Mouse (Mus musculus) cerebellum, adult 8-10 months (tissue): Measurements from ENCODE around the gene Tmigd3.

Experiments used
- DNase-seq: peaks from one replicate; pipeline ENCODE4 v3.0.0; 2022

Gene Tmigd3

DNA sequence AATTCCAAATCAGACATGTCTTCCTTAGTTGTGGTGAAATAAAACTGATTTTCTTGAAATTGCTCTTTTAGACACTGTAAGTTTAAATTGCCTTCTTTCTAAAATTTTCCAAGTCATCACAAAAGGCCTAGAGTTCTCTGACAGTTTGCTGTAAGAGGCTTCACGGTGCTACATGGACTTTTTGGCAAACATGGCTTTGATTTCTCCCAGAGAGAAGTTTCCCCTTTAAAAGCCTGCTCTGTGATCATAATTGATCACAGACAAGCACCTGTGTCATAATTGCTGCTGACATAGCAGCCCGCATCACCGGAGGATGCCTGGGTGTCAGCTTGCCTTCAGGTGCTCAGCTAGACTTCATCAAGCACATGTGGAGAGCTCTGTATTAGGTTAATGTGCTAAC is at the start of gene Tmigd3, which contains the start of gene Adora3:
TSS of gene Tmigd3 (plus strand) at position 346 of the 400 bp plus-strand sequence.
TSS of gene Adora3 (plus strand) at position 301 of the 400 bp plus-strand sequence.
- no peak for DNase-seq

DNA sequence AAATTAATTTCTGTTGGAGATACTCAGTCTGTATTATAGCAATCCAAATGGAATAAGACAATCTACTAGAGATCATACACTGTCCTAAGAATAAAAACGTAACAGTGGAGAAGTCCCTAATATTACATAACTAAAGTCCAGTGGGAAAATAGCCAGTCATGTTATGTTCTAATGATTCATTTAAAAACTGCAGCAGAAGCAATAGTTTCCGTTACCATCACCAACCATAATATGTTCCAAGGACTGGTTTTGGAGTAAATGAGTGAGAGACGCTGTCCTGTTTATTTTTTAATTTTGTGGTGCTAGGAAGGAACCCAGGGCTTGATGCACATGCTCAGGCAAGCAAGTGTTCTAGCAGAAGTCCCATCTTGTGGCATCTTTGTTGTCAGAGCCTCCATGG is 49.2 kb upstream of the Tmigd3 start:
- no peak for DNase-seq

DNA sequence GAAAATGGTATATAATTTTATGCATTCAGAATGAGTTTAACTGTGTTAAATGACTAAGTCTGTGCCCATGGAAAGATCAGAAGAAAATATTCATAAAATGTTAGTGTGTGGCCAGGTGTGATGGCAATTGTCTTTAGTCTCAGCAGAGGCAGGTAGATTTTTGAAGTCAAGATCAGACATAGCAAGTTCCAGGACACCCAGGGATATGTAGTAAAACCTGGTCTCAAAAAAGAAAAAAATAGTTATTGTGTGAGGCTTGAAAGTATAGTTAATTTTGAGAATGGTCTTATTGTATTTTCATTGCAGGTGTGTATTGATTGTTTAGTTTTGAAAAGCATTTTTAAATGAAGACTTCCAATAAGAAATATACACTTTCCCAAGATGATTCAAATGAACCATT is 47.1 kb upstream of the Tmigd3 start:
- DNase-seq = no peak

DNA sequence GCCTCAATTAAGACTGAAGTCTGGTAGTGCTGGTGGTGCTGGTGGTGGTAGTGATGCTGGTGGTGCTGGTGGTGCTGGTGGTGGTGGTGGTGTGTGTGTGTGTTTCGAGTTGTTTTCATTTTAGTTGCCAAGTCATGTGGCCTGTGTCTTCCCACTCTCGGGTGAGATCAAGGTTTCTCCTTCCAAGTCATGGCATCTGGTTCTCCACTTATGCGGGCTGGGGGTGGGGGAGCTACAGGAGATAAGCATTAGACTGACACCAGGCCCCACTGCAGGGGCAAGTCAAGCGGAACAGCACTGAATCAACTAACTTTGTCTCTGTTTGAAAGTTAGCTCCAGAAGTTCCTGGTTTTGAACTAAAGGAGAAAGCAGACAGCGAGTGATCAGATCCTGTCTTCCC is 46.6 kb upstream of the Tmigd3 start:
- no peak for DNase-seq

DNA sequence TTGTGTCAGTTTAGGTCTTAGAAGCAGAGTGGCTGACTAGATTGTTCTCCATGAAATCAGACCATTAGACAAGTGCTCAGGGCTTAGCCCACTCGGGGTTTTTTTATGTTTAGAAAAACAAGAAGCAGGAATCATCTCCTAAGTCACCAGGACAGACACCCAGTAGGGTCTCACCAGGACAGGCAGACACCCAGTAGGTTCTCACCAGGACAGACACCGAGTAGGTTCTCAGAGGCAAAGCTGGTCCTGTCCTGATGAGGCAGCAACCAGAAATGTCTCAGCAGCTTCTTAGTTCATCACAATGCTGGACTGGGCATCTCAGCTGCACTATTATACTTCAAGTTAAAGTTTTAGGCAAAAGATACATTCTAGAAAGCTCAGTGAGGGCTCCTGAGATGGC is 46.0 kb upstream of the Tmigd3 start:
- DNase-seq = no peak

DNA sequence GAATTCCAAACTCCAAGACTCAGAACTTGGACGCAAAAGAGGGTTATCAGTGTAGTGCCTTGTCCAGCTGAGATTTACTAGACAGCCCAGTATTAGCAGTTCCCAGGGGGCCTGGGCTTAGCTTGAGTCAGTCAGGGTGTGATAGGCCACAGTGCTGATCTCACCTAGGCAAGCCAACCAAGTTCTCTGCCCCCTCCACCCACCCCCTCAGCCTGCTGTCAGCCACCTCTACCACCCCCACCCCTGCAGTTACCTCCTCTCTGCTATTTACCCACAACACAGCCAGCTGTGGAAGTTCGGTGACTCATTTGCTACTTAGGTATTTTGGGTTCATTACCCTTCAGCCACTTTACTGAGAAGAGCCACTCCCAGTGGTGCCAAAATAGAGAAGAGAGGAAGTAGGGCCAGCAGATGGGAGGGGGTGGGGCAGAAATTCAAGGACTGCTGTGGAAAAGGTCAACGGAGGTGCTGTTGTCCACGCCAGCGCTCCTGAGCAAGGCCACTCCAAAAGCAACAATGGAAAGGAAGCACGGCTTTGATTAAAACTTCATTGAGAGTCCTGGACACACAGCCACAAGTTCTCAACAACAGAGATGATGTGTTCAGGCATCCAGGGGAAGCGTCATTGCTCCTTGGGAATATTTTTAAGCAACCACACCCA is 45.1 kb upstream of the Tmigd3 start:
- DNase-seq = no peak

DNA sequence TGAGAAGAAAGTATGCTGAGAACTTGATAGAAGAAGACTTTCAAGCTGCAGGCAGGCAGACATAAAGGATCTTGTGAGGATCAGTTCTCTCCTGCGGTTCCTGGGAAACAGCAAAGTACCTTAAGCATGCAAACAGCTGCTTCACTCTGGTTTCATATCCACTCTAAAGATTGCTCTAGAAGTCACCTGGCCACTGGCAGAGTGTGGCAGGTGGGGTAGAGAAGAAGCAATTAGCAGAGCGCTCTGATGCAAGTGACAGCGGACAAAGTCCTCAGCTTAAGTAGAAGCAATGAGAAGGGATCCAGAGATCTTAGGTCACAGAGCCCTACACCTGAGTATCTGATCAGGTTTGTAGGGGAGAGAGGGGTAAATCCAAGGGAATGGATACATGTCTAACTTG is 39.1 kb upstream of the Tmigd3 start:
- no peak for DNase-seq

DNA sequence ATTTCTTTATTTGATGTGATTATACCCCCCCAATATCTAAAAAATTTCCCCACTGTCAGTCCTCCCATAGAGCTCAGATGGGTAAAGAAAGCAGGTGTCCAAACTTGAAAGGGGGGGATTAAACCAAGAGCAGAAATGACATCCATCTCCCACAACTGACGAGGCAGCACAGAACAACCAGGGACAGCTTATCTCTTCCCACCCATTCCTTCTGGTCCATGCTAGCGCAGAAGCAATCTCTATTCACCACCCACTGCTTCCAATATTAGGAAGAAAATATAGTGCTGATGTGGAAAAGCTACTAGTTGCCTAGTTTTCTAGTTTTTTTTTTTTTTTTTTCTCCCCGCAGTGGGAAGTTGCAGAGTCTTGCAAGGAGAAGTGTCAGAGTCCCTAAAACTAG is 34.8 kb upstream of the Tmigd3 start:
- DNase-seq = no peak

DNA sequence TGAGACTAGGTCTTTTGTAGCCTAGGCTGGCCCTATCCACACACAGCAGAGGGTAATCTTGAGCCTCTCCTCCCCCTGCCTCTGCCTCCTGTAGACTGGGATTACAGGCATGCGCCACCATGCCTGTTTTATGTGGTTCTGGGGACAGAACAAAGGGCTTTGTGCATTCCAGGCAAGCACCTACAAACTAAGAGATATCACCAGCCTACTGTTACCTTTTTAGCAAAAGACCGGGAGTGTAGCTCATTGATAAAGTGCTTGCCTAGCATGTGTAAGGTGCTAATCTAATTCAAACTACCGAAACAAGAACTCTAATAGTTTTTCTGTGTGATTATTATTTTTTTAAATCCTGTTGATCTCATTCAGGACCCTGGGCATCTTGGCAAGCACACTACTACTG is 33.8 kb upstream of the Tmigd3 start:
- no peak for DNase-seq

DNA sequence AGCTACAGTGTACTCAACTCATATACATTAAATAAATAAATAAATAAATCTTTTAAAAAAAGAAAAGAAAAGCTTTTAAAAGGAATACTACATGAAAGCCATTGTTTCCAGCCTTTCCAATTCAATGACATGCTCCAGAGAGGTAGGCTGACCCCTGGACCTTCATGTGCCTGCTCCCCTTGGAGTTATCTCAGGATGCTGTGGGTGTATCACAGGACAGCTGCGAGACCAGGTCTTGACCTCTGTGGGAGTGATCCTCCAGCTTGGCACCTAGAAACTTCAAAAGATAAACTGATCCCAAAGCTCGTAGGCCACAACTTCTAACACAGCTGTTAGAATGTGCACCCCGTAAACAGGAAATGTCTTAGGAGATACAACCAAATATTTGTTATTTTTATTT is 32.0 kb upstream of the Tmigd3 start:
- no peak for DNase-seq

DNA sequence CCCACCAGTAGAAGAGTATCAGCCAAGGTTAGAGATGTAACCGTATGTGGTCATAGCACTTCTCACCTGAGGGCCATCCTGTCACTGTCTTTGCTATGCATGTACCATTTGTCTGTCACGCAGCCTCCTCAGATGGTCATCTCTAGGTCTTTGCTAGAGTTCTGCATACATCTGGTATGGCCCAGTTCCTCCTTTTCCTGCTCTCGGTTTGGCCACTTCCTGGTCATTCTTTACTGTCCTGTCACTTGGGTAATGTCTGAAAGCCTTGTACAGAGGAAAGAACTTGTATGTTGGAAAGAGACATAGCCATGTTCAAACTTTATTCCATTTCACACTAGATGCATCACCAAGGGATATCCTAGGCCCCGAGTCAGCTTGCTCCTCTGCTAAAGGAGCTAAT is 30.9 kb upstream of the Tmigd3 start:
- DNase-seq = no peak

DNA sequence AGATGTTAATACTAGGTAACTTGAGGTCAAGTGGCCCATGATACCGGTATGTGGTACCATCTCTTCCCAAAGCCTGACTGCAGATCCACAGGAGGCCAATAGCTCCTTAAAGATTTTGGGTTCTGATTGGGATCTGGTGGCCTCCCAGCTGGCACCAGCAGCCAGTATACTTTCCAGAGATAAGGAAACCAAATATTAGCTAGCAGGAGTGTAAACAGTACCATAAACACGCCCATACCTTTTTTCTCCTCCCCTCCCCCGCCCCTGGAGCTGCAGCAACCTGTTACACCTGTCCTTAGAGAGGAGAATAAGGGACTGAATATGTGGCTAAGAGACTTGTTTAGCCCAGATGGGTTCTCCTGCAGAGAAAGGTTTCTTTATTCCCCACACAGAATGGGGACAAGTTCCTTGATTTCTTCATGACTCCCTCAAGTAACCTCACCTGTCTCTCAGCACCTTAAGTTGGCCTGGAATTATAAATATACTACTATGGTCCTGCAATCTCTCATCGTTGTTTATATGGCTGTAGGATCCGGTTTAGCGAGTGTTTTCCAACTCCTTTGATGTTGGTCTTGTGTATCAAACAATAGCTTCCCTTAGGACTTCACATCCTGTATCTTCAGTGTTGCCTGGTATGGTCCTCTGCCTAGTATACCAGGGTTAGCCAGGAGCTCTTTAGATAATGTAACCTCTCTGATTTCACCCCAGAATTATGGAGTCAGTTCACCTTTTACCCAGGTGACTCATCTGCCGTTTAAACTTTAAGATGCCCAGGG is 24.2 kb upstream of the Tmigd3 start:
- no peak for DNase-seq

DNA sequence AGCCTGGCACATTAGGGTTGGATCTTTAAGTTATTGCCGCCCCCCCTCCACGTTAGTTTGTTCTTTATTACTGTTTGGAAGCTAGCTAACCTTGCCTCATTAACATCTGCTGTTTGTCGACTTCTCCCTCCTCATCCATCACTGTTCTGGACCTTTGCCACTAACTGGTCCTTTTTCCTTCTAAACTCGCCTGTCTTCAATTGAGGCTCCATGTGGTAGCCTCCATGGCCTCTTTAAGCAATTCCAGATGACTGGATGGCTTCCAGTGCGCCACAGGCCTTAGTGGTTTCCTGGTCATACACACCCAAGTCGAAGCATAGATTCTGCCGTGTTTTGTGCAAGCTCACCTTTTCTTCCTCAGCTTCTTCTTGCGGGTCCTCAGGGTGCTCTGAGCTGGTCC is 16.9 kb upstream of the Tmigd3 start:
- DNase-seq = no peak

DNA sequence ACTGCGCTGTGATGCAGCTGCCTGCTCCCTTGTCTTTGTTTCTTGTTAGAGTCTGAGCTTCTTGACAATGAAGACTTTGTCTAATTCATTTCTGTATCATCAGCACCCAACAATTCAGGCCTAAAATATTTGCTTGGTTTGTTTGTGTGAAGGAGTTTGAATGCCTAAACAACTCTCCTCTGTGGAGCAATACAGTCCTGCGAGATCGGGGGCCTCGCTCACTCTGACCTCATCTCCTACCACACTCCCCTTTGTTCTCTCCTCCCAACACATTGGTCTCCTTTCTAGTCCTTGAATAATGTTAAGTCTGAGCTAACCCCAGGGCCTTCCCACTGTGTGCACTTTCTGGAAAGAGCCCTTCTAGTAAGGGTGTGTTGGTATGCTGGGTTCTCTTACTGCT is 15.9 kb upstream of the Tmigd3 start:
- DNase-seq = no peak

DNA sequence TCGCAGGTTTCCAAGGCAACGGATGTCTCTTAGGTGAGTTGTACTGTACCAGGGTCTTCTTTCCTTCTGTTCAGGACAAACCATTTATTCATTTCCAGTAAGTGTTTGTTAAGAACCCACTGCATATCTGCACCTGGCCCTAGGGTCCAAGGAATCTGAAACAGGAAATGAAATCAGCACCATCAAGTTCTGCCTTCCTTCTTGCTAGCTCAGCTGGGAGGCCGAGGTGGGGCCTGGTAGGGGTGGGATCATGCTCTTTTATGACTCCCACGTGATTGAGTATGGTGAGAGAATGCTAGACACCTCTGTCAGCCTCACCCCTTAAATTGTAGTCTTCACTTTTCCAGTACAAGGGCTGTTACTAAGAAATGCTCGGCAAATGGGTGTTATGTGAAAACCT is 13.2 kb upstream of the Tmigd3 start:
- DNase-seq = no peak

DNA sequence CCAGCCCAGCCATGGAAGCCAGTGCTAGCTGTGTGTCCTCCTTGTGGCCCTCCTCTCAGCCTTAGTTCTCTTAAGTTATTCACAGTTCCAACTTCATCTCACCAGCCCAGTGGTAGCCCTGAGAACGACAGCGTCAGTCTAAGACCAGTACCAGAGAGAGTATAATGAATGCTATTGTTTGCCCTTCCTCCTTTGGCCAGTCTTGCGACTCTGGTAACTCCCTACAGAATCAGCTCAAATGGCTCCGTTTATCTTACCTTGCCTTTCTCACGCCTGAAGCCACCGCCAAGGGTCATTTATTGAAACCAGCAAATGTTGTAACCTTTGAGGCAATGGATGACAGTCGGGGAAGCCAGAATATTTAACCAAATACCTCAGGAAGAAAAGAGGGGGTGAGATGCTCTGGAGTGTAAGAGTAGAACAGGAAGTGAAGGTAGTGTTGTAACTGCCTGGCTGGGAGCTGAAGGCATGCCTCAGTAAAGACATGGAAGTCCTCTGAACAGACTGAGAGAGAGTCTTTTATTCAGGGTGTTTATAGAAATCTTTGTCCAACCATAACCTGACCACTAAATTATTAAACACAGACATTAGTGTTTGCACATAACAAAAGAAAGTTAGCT is 8.8 kb upstream of the Tmigd3 start:
- no peak for DNase-seq

DNA sequence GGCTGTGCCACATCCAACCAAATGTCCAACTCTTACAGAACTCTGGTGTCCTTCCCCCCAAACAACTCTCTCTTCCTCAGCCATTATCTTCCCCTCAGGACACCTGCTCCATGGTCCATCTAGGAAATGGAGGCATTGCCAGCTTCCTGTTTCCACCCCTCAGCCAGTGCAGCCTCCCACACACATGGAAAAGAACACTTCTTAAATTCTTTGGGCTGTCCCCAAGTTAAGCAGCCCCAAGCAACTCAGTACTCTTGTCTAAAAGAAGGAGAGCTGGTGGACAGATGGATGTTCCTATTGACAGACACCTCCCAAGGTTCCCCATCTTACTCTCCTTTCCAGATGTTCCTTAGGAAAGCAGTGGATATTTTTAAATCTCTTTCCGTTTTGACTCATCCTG is 6.6 kb upstream of the Tmigd3 start:
- no peak for DNase-seq

DNA sequence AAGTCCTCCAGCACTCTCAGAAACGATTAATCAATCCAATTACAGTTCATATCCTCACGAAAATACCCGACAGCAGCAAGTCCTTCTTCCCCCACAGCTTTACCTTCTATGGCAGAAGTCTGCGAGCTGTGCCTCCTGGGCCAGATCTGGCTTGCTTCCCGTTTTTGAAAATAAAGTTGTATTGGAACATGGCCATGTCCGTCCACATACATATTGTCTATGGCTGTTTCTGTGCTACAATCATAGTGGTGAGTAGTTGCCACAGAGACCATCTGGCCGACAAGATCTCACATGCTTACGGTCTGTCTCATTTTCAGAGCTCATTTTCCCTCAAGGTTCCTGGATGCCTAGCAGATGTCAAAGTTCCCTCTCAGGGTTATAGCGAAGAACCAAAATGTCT is 5.6 kb upstream of the Tmigd3 start:
- no peak for DNase-seq

DNA sequence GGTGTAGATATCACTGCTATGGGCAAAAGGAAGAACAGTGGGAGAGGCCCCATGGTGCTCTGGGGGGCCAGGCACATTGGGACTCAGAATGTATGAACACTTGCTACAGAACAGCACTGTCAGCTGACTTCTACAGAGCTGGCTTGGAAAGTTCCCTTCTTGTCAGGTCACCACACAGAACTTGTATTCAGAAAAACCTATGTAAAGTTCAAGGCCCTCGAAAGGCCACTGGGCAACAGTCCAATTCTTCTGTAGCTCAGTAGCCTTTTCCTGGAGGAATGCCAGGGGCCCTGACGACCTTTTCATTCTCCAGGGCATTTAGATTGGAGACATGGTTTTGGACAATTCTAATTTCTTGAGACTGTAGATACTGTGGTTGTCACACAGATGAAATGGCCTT is 2.6 kb upstream of the Tmigd3 start:
- no peak for DNase-seq

DNA sequence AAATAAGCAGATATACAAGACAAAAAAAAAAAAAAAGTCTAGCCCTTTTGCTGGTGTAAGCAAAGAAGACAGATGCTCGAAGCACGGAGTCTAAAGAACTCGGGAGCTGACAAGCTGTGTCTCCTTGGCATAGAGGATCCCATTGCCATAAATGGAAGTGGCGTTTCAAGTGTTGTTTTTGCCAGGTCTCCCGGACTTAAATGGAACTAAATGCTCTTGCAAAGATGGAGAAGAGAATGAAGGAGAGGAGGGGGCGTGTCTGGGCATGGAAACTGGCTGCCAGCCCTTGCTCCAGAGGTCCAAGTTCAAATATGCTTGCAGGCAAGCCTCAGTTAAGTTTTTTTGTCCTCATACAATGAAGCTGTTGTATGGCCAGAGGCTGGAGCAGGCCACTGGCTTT is 1.3 kb downstream of the Tmigd3 start:
- DNase-seq = no peak

DNA sequence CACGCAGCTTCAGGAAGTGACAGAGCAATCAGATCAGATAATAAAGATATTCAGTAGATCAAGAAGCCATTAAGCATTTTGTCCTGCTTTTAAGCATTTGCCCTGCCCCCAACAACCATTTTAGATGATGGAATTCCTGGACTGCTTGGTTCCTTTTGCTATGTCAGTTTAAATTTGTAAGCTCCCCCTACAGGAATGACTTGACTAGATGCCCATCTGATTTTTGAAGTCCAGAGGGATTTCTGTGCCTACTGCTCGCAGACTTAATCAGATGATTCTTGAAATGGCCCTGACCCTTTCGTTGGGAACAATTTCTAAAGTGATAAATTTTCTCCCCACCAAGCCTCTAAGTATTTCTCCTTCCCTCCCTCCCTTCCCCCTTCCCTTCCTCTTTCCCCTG is 1.9 kb downstream of the Tmigd3 start:
- DNase-seq = no peak

DNA sequence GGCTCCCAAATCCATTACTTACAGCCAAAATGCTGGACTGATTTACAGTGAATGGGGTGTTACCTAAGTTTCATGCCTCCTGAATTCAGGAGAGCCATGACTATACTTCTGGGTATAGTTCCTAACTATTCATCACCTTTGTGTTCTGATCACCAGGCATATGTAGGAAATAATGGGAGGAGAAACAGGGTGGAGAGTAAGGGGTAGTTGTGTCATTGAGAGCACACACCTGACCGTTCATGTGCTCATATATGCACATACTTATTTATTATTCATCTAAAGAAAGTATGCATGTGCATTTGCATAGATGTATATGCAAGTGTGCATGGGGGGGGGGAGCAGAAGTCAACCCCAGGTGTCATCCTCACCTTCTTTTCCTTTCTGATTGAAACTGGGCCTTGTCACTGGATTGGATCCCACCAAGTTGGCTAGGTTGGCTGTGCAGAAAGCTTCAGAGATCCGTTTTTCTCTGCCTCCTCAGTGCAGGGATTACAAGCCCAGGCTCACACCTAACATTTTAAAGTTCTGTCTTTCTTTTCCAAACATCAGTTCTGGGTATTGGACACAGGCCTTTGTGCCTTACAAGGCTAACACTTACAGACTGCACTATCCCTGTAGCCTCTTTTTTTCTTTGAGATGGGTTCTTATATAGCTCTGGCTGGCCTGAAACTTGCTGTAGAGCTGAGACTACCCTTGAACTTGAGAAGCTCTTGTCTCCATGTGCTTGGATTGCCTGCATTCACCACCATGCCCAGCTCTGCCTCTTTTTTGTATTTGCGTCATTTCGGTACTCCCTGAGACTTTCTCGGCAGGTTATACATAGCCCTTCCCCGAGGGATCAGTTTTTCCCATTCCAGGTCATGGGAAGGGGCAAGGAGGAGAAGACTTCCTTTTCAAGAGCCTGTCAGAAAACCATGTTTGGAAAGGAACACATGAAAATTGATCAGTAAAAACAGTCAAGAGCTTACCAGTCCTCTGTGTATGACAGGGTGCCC is 3.0 kb downstream of the Tmigd3 start:
- no peak for DNase-seq

DNA sequence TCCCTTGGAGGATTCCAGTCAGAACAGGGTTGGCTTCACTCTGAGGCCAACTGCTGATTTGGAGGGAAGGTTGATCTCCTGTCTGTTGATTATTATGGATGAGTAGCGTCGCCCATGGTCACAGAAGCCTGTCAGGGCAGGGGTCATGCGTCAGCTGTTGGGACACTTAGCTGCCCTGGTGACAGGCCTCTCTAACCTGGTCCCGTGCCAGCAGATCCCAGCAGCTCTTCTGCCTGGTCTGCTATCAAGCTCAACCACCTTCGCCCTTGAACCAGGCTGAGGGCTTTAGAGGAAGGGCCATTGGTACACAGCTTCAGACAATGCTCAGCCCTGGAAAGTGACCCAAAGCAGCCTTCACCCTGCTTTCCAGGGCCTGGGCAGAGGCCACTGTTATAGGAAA is 5.3 kb downstream of the Tmigd3 start:
- DNase-seq = no peak
